Mouse (Mus musculus) ES-Bruce4 (cell line): ENCODE results near the gene Hdgfl2.

Source experiments
- CTCF ChIP-seq: IDR thresholded peaks from one replicate; pipeline ENCODE4 v1.8.1; 2011; ENCODE audit warnings: low read depth, low read length
- EP300 ChIP-seq: IDR thresholded peaks from 2 replicates; pipeline ENCODE4 v1.6.1; 2011; ENCODE audit warnings: low read depth, low read length; ENCODE audit not compliant: insufficient read depth
- POLR2A ChIP-seq: IDR thresholded peaks from one replicate; pipeline ENCODE4 v1.8.1; 2011; ENCODE audit warnings: low read length; ENCODE audit not compliant: insufficient read depth

DNA sequence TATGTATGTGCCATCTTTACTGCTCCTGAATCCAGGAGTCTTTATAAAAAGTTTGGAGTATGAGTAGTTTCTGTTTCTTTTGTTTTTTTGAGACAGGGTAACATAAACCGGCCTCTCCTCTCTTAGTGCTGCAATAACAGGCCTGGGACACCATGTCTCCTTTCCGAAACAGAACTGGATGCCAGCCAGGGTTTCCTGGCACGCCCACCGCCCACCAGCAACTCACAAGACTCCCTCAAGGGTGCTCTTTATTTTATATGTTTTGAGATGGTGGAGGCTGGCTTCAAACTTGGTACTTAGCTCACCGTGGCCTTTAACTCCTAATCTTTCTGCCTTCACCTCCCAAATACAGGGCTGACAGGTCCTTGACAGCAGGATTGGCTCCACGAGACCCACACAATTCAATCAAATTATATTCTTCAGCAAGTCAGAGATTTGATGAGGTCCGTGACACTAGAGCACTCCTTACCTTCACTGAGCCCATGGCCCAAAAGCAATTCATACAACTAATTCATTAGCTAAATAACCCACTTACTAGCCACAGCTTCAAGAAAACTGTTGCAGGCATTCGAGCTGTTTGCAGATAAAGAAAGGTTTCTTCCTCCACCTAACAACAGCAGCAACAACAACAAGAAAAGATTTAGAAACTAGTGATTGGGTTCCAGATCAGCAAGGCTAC lies 40.7 kb upstream of the Hdgfl2 start:
- TF ChIP-seq CTCF (no peak), POLR2A (no peak), EP300 (no peak)
